Mouse (Mus musculus) lung, adult 10 weeks (tissue): ENCODE data around the gene Tmem59l. TPM values are rescaled to one million over a fixed set of nuclear protein-coding genes. Genes with fewer than 3 reads are reported as not detected.

Experiments used
- polyA plus RNA-seq: library from polyadenylated mRNA; stranded (reverse); fragments of 350-450 nt; fragmentation: Illumina TruSeq; extraction: RNeasy Lipid Tissue Mini Kit (QIAGEN cat#74804); gene quantifications from one replicate; pipeline ENCODE4 v1.2.3, GENCODE M21; 2014; ENCODE audit warnings: low read depth, low replicate concordance; ENCODE audit not compliant: insufficient read depth

Gene Tmem59l
- 7.8 TPM for polyA plus RNA-seq

DNA sequence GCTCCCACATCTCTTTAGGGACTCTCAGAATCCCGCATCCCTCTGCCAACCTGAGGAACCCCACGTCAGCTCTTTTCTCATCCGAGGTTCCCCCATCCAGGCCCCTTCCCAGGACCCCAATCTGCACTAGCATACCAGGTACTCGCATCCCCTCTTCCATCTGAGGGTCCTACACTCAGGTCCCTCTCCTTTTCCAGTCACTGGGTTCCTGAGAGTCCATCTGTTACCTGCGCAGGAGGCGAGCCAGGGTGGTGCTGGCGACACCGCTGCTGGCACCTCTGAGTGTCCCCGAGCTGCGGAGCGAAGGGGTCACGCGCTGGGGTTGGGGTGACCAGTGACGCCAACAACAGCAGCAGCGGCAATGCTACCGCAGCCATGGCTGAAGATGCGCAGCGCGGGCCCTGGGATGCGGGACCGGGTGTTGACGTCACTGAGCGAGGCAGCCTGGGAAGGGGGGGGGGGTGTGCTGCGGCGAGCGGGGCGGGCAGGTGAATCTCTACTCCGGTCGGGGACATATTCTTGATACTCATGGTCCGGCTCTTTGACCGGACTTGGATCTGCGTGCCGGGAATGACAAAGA lies at the start of gene Tmem59l:
Gene Tmem59l, minus strand, starts transcription at position 418 of the 580 bp plus-strand sequence.

DNA sequence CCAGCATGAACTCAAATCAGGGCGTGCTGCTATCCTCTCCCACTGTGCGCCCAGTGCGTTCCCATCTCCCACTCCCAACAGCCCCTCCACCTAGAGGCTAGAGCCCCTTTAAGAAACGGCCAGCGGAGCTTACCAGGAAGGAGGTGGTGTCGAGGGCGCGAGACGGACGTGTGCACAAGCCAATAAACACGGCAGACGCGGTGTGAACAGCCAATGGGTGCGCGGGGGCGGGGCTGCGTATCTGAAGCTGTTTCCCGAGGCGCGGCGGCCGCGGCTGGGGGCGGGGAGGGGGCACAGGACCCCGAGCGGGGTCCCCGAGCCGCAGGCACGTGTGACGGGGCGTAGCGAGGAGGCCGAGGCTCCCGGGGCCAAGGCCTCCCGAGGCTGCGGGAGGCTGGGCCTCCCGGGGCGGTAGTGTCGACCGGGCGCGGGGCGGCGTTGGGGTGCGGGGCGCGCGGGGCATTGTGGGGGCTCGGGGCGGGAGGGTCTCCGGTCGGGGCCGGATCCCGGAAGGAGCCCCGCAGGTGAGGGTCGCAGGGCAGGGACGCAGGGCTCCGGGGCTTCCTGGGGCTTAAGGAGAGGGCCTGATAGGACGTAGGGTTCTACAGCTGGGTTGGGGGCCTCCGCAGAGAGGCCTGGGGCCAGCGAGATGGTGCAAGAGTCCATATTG lies 40.5 kb upstream of the Tmem59l start, which contains the start of the genes Fkbp8 and Kxd1:
Gene Fkbp8, plus strand, starts transcription at position 213 of the 670 bp plus-strand sequence.
Gene Kxd1, minus strand, starts transcription at position 445 of the 670 bp plus-strand sequence.

DNA sequence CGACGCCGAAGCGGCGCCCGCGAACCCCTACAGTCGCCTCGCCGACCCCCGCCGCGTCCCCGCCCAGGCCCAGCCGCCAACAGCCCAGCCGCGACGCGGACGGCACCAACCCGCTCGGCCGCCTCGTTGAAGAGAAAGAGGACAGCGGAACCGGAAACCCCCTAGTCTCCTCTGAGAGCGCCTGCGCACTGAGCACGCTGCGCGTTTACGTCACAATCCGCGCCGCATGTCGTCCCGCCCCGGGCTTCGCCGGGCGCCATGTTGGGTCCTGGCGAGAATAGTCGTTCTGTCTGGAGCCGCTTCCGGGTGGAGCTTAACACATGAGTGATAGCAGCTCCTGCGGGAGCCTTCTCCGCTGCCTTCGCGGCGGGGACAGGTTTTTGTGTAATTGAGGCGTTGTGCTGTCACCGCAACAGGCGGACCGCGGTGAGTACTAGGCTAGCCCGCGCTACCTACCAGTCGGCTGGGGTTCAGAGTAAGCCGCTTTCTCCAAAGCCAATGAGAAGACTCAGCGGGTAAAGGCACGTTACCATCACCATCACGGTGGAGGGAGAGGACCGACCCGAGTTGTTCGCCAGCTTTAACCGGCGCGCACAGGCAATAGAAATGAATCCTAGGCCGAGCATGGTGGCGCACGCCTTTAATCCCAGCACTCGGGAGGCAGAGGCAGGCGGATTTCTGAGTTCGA lies 23.2 kb upstream of the Tmem59l start, which contains the start of gene Uba52:
Gene Uba52, minus strand, starts transcription at position 574 of the 688 bp plus-strand sequence.

DNA sequence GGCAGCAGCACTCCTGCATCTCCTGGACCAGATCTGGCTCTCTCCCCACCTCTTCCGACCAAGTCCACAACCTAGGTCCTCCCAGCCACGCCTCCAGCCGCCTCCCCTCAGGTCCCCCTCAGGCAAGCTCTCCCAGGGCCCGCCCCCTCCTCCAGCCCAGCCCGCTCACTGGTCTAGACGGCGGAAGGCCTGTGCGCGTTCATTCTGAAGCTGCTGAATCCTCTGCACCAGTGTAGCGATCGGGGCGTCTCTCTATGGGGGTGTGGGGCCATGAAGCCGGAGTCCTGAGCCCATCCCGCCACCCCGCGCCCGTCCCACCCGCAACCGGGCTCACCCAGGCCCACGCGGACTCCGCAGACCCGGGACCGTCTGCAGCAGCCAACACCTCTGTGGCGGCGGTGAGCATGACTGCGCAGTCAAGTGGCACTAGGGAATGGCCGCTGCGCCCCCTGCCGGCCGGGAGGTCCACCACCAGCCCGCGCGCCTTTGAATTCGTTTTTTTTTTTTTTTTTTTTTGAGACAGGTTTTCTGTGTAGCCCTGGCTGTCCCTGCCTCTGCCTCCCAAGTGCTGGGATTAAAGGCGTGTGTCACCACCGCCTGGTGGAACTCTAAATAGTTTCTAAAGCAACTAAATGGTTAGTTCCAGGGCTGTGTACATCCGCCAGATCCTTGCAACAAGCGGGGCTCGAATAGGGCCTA lies 19.3 kb upstream of the Tmem59l start, which contains the start of gene Rex1bd:
Gene Rex1bd, minus strand, starts transcription at position 425 of the 699 bp plus-strand sequence.

DNA sequence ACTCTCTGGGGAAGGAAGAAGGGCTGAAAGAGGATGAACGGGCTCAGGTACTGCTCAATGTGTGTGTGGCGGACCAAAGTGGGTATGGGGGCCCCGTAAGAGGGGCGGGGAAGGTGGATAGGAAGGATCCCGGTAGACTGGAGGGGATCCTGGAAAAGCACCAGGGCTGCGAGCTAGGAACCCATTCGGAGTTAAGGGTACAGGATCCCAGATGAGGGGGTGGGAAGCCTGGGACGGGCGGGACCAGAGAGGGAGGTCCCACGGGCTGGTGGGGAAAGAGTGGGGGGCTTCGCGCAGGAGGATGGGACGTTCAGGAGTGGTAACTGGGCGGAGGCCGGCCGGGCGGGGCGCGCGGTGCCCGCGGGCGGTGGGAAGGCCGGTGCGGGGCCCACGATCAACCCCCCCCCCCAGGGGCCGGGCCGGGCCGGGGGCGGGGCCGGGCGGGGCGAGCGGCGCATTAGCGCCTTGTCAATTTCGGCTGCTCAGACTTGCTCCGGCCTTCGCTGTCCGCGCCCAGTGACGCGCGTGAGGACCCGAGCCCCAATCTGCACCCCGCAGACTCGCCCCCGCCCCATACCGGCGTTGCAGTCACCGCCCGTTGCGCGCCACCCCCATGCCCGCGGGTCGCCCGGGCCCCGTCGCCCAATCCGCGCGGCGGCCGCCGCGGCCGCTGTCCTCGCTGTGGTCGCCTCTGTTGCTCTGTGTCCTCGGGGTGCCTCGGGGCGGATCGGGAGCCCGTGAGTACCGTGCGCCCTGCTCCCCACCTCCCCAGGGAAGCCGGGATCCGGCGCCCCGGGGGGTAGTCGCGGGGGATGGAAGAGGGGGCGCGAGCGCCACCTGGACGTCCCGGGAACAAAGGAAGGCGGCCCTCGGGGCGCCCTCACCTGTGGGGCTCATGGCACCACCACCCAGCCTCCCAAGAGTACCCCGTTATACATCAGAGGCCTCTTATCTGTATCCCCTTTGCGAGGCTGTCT lies 5.8 kb upstream of the Tmem59l start, which contains the start of gene Crlf1:
Gene Crlf1, plus strand, starts transcription at position 495 of the 977 bp plus-strand sequence.

DNA sequence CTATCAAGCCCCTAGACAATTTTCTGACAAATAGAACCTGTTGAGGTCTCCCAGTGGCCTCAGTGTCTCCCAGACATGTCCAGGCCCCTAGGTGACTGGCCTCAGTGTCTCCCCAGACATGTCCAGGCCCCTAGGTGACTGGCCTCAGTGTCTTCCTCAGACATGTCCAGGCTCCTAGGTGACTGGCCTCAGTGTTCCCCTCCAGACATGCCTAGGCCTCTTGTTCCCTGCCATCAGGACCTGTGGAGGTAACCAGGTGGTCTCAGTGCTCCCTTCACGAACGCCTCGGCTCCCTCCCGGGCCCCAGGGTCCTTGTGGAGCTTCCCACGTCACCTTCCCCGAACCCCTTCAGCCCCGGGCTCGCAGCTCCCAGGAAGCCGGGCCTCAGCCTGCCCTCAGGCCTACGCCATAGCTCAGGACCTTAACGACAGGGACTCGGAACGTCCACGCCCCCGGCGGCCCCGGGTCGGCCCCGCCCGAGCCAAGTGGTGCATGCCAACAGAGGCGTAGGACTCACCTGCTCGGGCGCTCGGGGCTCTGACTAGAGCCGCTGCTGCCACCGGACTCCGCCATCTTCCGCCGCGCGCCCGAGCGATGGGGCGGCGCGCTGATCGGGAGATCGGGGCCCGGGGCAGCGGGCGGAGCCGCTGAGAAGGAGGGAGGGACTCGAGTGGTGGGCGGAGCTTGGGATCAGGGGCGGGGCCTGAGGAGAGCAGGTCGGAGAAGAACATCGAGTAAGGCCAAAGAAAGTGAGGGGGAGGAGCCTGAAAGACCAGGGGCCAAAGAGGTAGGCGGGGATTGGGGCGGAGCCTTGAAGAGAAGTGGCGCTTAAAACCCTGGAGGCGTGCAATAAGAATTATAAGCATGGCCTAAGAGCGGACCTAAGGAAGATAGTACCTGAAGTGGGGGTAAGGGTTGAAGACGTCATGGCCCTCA lies 10.6 kb downstream of the Tmem59l start, which contains the start of gene Klhl26:
Gene Klhl26, minus strand, starts transcription at position 636 of the 936 bp plus-strand sequence.

DNA sequence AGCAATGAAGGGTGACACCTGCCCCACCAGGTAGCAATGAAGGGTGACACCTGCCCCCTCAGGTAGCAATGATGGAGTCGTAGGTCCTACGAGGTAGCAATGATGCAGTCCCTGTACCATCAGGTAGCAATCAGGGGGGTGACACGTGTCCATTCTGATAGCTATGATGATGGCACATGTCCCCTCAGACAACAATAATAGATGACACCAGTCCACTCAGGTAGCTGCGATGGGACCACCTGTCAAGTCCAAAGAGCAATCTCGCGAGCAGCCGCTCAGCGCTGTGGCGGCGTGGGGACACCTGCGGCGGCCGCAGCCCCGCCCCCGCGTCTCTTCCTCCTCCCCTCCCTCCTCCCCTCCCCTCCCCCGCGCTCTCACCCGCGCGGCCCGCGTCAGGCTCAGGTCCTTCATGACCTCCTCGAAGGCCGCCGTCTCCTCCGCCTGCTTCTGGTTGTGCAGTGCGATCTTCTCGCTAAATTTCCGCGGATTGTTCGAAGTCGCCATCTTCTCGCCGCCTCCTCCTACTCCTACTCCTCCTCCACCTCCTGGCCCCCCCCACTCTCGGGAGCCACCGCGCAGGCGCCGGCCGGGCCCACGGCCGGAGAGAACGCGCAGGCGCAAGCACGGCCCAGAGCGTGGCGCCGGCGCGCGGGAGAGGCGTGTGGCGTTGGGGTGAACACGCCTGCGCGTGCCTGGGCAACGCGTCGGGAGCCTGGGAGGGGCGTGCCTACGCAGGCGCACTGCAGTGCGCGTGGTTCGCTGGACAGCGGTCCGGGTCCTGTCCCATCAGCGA lies 47.9 kb downstream of the Tmem59l start, which contains the start of gene Crtc1:
Gene Crtc1, minus strand, starts transcription at position 525 of the 793 bp plus-strand sequence.

Other genes with a start within 250 kb of the Tmem59l start
- 25.3 TPM for gene Homer3, start 204.5 kb downstream of the Tmem59l start, polyA plus RNA-seq
- gene Ddx49, start 184.9 kb downstream of the Tmem59l start, polyA plus RNA-seq, result 24.8 TPM
- 129 TPM for gene Cope, start 184.8 kb downstream of the Tmem59l start, polyA plus RNA-seq
- 0.44 TPM for gene Cers1, start 171.6 kb downstream of the Tmem59l start, polyA plus RNA-seq
- gene Gdf1, start 157.5 kb downstream of the Tmem59l start, polyA plus RNA-seq, result 0.28 TPM
- gene Upf1, start 134.1 kb downstream of the Tmem59l start, polyA plus RNA-seq, result 14.7 TPM
- 0.21 TPM for gene Comp, start 113.8 kb downstream of the Tmem59l start, polyA plus RNA-seq
- gene Crtc1, start 47.8 kb downstream of the Tmem59l start, polyA plus RNA-seq, result 3.0 TPM
- 10.1 TPM for gene Klhl26, start 10.4 kb downstream of the Tmem59l start, polyA plus RNA-seq
- gene Crlf1, start 5.8 kb upstream of the Tmem59l start, polyA plus RNA-seq, result 13.8 TPM
- gene Rex1bd, start 19.4 kb upstream of the Tmem59l start, polyA plus RNA-seq, result 98.1 TPM
- gene Uba52, start 23.4 kb upstream of the Tmem59l start, polyA plus RNA-seq, result 1,654 TPM
- gene Fkbp8, start 40.4 kb upstream of the Tmem59l start, polyA plus RNA-seq, result 190 TPM
- gene Kxd1, start 40.6 kb upstream of the Tmem59l start, polyA plus RNA-seq, result 48.0 TPM
- 9.7 TPM for gene Ell, start 52.1 kb upstream of the Tmem59l start, polyA plus RNA-seq
- gene Isyna1, start 107.0 kb upstream of the Tmem59l start, polyA plus RNA-seq, result 26.4 TPM
- gene Ssbp4, start 121.5 kb upstream of the Tmem59l start, polyA plus RNA-seq, result 54.0 TPM
- 6.2 TPM for gene Lrrc25, start 128.8 kb upstream of the Tmem59l start, polyA plus RNA-seq
- 1.6 TPM for gene Gdf15, start 145.1 kb upstream of the Tmem59l start, polyA plus RNA-seq
- gene Pgpep1, start 173.0 kb upstream of the Tmem59l start, polyA plus RNA-seq, result 17.7 TPM
- 81.6 TPM for gene Lsm4, start 185.9 kb upstream of the Tmem59l start, polyA plus RNA-seq
- gene Jund, start 211.6 kb upstream of the Tmem59l start, polyA plus RNA-seq, result 145 TPM
- gene Iqcn, start 216.1 kb upstream of the Tmem59l start, polyA plus RNA-seq, result not detected
- gene Gm3336, start 231.2 kb upstream of the Tmem59l start, polyA plus RNA-seq, result 0.66 TPM
- 1.1 TPM for gene Pde4c, start 236.4 kb upstream of the Tmem59l start, polyA plus RNA-seq